18 mouse cellular contexts compared by ENCODE assay signal in the genomic region with DNA sequence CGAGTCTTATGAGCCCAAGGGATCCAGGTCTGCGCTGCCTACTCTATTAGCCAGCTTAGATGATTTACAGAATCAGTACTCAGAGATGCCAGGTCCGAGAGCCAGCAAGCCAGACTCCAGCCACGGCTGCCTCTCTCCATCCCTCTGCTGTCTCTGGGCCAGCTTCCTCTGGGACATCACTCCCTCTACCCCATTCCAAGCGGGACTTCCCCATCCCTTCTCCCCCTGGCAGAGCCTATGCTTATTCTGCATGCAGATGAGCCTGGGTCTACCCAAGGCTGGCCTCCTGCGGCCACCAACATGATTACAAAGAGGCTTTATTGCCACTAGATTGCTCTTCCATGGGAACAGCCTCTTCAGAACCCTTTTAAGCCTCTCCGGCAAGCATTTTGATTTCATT.
DNase-seq lines count a peak whose midpoint lies in the region; ATAC-seq lines count a peak whose summit lies in the region.
"Had no signal": no experiment of that assay in that cellular context is flagged by ENCODE, and none has a peak within 500 bp of the region (broad histone marks: within the 10 kb centered on the region; RNA-seq: fewer than 3 reads in every experiment).

No protein-coding gene starts in this region.

- no peaks in the 10 kb centered on the region for H3K27me3 ChIP-seq in forebrain, embryonic 14.5 days (replicated peaks; ENCODE audit: control insufficient read depth, insufficient read depth, low read length)
- H3K27me3 ChIP-seq in forebrain, embryonic 10.5 days (ENCODE audit: poor library complexity, severe bottlenecking), result no peaks in the 10 kb centered on the region
- H3K27me3 ChIP-seq in midbrain, embryonic 14.5 days (ENCODE audit: control insufficient read depth, insufficient read depth, low read length), result no peaks in the 10 kb centered on the region
- H3K27me3 ChIP-seq in midbrain, embryonic 13.5 days, result no peaks in the 10 kb centered on the region
- no peaks in the 10 kb centered on the region for H3K27me3 ChIP-seq in hindbrain, embryonic 15.5 days
- H3K27me3 ChIP-seq in neural tube, embryonic 15.5 days (replicated peaks), result no peaks in the 10 kb centered on the region
- H3K27me3 ChIP-seq: embryonic facial prominence, embryonic 15.5 days; limb, embryonic 12.5 days; liver, embryonic 13.5 days; lung, embryonic 15.5 days had no signal

- H3K27ac ChIP-seq in forebrain, embryonic 14.5 days (ENCODE audit: low read depth, low read length), result no peak overlapping the region
- no peak overlapping the region for H3K27ac ChIP-seq in forebrain, embryonic 10.5 days
- H3K27ac ChIP-seq in midbrain, embryonic 14.5 days (replicated peaks; ENCODE audit: low read depth, low read length), result no peak overlapping the region
- H3K27ac ChIP-seq in midbrain, embryonic 13.5 days, result no peak overlapping the region
- no peak overlapping the region for H3K27ac ChIP-seq in hindbrain, embryonic 15.5 days (replicated peaks)
- peak overlapping the region; percentile 45 for H3K27ac ChIP-seq in neural tube, embryonic 15.5 days (replicated peaks)
- H3K27ac ChIP-seq: embryonic facial prominence, embryonic 15.5 days; heart, embryonic 13.5 days; limb, embryonic 12.5 days; liver, embryonic 13.5 days; lung, embryonic 15.5 days had no signal

- WGBS in forebrain, embryonic 14.5 days, result 42% methylated on average over 7 of the region's 7 CpGs
- WGBS in forebrain, embryonic 10.5 days, result 60% methylated on average over 7 of the region's 7 CpGs
- 28% methylated on average over 7 of the region's 7 CpGs for WGBS in midbrain, embryonic 14.5 days
- 42% methylated on average over 7 of the region's 7 CpGs for WGBS in midbrain, embryonic 13.5 days
- WGBS in hindbrain, embryonic 15.5 days, result 28% methylated on average over 7 of the region's 7 CpGs
- WGBS in neural tube, embryonic 15.5 days, result 10% methylated on average over 7 of the region's 7 CpGs

- no peaks in the 10 kb centered on the region for H3K36me3 ChIP-seq in forebrain, embryonic 14.5 days (ENCODE audit: control insufficient read depth, insufficient read depth, low read length)
- no peaks in the 10 kb centered on the region for H3K36me3 ChIP-seq in forebrain, embryonic 10.5 days (replicated peaks)
- no peaks in the 10 kb centered on the region for H3K36me3 ChIP-seq in midbrain, embryonic 14.5 days (ENCODE audit: control insufficient read depth, insufficient read depth, low read length)
- no peaks in the 10 kb centered on the region for H3K36me3 ChIP-seq in midbrain, embryonic 13.5 days
- H3K36me3 ChIP-seq in hindbrain, embryonic 15.5 days, result no peaks in the 10 kb centered on the region
- no peaks in the 10 kb centered on the region for H3K36me3 ChIP-seq in neural tube, embryonic 15.5 days
- H3K36me3 ChIP-seq: embryonic facial prominence, embryonic 15.5 days; heart, embryonic 13.5 days; limb, embryonic 12.5 days; liver, embryonic 13.5 days; lung, embryonic 15.5 days had no signal

- H3K4me2 ChIP-seq in forebrain, embryonic 14.5 days (ENCODE audit: low read length), result no peak overlapping the region
- H3K4me2 ChIP-seq in midbrain, embryonic 14.5 days (ENCODE audit: low read length), result no peak overlapping the region
- no peak overlapping the region for H3K4me2 ChIP-seq in midbrain, embryonic 13.5 days (replicated peaks)
- no peak overlapping the region for H3K4me2 ChIP-seq in hindbrain, embryonic 15.5 days
- H3K4me2 ChIP-seq in neural tube, embryonic 15.5 days, result no peak overlapping the region
- H3K4me2 ChIP-seq: embryonic facial prominence, embryonic 15.5 days; heart, embryonic 13.5 days; limb, embryonic 12.5 days; liver, embryonic 13.5 days; lung, embryonic 15.5 days had no signal

- ATAC-seq in forebrain, embryonic 14.5 days, result no peak
- ATAC-seq in midbrain, embryonic 14.5 days (ENCODE audit: low FRiP score, low TSS enrichment), result no peak
- no peak for ATAC-seq in midbrain, embryonic 13.5 days
- ATAC-seq in hindbrain, embryonic 15.5 days (ENCODE audit: low FRiP score, low read depth), result peak; percentile 68; the same call in 1 of the 2 replicates
- ATAC-seq in neural tube, embryonic 15.5 days (ENCODE audit: low FRiP score), result peak; percentile 79
- ATAC-seq: intestine, postnatal 0 days had no signal

- no peak overlapping the region for H3K4me3 ChIP-seq in forebrain, embryonic 14.5 days (ENCODE audit: low read depth, low read length)
- H3K4me3 ChIP-seq in forebrain, embryonic 10.5 days, result no peak overlapping the region
- no peak overlapping the region for H3K4me3 ChIP-seq in midbrain, embryonic 14.5 days (replicated peaks; ENCODE audit: low read depth, low read length)
- no peak overlapping the region for H3K4me3 ChIP-seq in midbrain, embryonic 13.5 days (replicated peaks)
- H3K4me3 ChIP-seq in hindbrain, embryonic 15.5 days, result no peak overlapping the region
- no peak overlapping the region for H3K4me3 ChIP-seq in neural tube, embryonic 15.5 days (replicated peaks)
- H3K4me3 ChIP-seq: embryonic facial prominence, embryonic 15.5 days; heart, embryonic 13.5 days; limb, embryonic 12.5 days; liver, embryonic 13.5 days; lung, embryonic 15.5 days had no signal

- H3K9ac ChIP-seq in forebrain, embryonic 14.5 days (ENCODE audit: low read length), result no peak overlapping the region
- no peak overlapping the region for H3K9ac ChIP-seq in midbrain, embryonic 14.5 days (replicated peaks; ENCODE audit: low read length)
- no peak overlapping the region for H3K9ac ChIP-seq in midbrain, embryonic 13.5 days (replicated peaks)
- H3K9ac ChIP-seq in hindbrain, embryonic 15.5 days, result no peak overlapping the region
- H3K9ac ChIP-seq in neural tube, embryonic 15.5 days (replicated peaks), result no peak overlapping the region
- H3K9ac ChIP-seq: embryonic facial prominence, embryonic 15.5 days; heart, embryonic 13.5 days; limb, embryonic 12.5 days; liver, embryonic 13.5 days; lung, embryonic 15.5 days had no signal

- DNase-seq in forebrain, embryonic 14.5 days (ENCODE audit: low spot score), result peak; percentile 27
- no peak for DNase-seq in forebrain, embryonic 10.5 days (ENCODE audit: extremely low spot score, low spot score)
- peak; percentile 47 for DNase-seq in midbrain, embryonic 14.5 days
- DNase-seq in gastrocnemius, adult 18-20 months (ENCODE audit: low spot score), result no peak
- DNase-seq: adrenal gland, postnatal 25 days; B cell, adult 2 months; heart, postnatal 4 days; kidney, postnatal 10 days; liver, embryonic 13.5 days; thymus, adult 18-20 months had no signal

- H3K9me3 ChIP-seq in forebrain, embryonic 14.5 days (replicated peaks; ENCODE audit: control insufficient read depth, low read length), result no peaks in the 10 kb centered on the region
- no peaks in the 10 kb centered on the region for H3K9me3 ChIP-seq in forebrain, embryonic 10.5 days
- no peaks in the 10 kb centered on the region for H3K9me3 ChIP-seq in midbrain, embryonic 14.5 days (ENCODE audit: control insufficient read depth, low read length)
- H3K9me3 ChIP-seq in midbrain, embryonic 13.5 days, result no peaks in the 10 kb centered on the region
- H3K9me3 ChIP-seq in hindbrain, embryonic 15.5 days, result no peaks in the 10 kb centered on the region
- H3K9me3 ChIP-seq in neural tube, embryonic 15.5 days (replicated peaks), result no peaks in the 10 kb centered on the region
- H3K9me3 ChIP-seq: embryonic facial prominence, embryonic 15.5 days; heart, embryonic 13.5 days; limb, embryonic 12.5 days; liver, embryonic 13.5 days; lung, embryonic 15.5 days had no signal

- H3K4me1 ChIP-seq in forebrain, embryonic 14.5 days (ENCODE audit: control insufficient read depth, insufficient read depth, low read length), result no peaks in the 10 kb centered on the region
- peaks cover 13% of the 10 kb centered on the region for H3K4me1 ChIP-seq in forebrain, embryonic 10.5 days
- H3K4me1 ChIP-seq in midbrain, embryonic 14.5 days (ENCODE audit: control insufficient read depth, insufficient read depth, low read length), result 0 out of 2 replicates have a peak, but pooled peaks cover 9% of the 10 kb centered on the region
- peaks cover 25% of the 10 kb centered on the region for H3K4me1 ChIP-seq in midbrain, embryonic 13.5 days (replicated peaks)
- H3K4me1 ChIP-seq in hindbrain, embryonic 15.5 days (replicated peaks), result peaks cover 16% of the 10 kb centered on the region
- H3K4me1 ChIP-seq in neural tube, embryonic 15.5 days, result peaks cover 16% of the 10 kb centered on the region
- H3K4me1 ChIP-seq: embryonic facial prominence, embryonic 15.5 days; heart, embryonic 13.5 days; limb, embryonic 12.5 days; liver, embryonic 13.5 days; lung, embryonic 15.5 days had no signal

Comparison
In these comparisons a context has a peak if more than half of its experiments do, and no peak if none do; other contexts are left out.
1. DNase-seq: peak in forebrain, embryonic 14.5 days (single experiment) and midbrain, embryonic 14.5 days (single experiment); none in forebrain, embryonic 10.5 days (single experiment) and gastrocnemius, adult 18-20 months (single experiment).
2. ATAC-seq: peak in hindbrain, embryonic 15.5 days (single experiment) and neural tube, embryonic 15.5 days (single experiment); none in forebrain, embryonic 14.5 days (single experiment), midbrain, embryonic 14.5 days (single experiment) and midbrain, embryonic 13.5 days (single experiment).